Mouse (Mus musculus) C2C12 (cell line): ENCODE data around the gene Zfp955a. TPM values are rescaled to one million over a fixed set of nuclear protein-coding genes. Genes with fewer than 3 reads are reported as not detected.
"Not testable (repeated sequence)": the region's sequence is repeated elsewhere in the genome, so short reads cannot be mapped to it uniquely, and the experiment has no call there.

Source experiments
- H3K27me3 ChIP-seq: one replicate; pipeline ENCODE4 v1.6.1; 2011; ENCODE audit not compliant: control insufficient read depth, insufficient read depth, insufficient read length
- H3K36me3 ChIP-seq: one replicate; pipeline ENCODE4 v1.6.1; 2011; ENCODE audit not compliant: control insufficient read depth, insufficient read depth
- H3K4me3 ChIP-seq: one replicate; pipeline ENCODE4 v1.5.1; 2011; ENCODE audit warnings: mild to moderate bottlenecking, control low read depth; ENCODE audit not compliant: poor library complexity, insufficient read depth, severe bottlenecking
- H3K79me2 ChIP-seq: one replicate; pipeline ENCODE4 v1.6.1; 2011; ENCODE audit not compliant: control insufficient read depth, insufficient read depth
- H3K79me3 ChIP-seq: one replicate; pipeline ENCODE4 v1.6.1; 2011; ENCODE audit warnings: low read depth, control low read depth
- H3ac ChIP-seq: one replicate; pipeline ENCODE3; 2011; ENCODE audit warnings: low read depth; ENCODE audit not compliant: control insufficient read depth, insufficient read length
- CEBPB ChIP-seq: IDR thresholded peaks from one replicate; pipeline ENCODE4 v1.6.1; 2011; ENCODE audit warnings: low read depth, mild to moderate bottlenecking, control low read depth, moderate library complexity
- CTCF ChIP-seq: IDR thresholded peaks from one replicate; pipeline ENCODE4 v1.5.1; 2011; ENCODE audit not compliant: control insufficient read depth, insufficient read depth, insufficient read length
- FOSL1 ChIP-seq: IDR thresholded peaks from one replicate; pipeline ENCODE4 v1.8.0; 2011; ENCODE audit warnings: mild to moderate bottlenecking, low read length; ENCODE audit not compliant: poor library complexity, insufficient read depth, severe bottlenecking
- MAX ChIP-seq: IDR thresholded peaks from one replicate; pipeline ENCODE4 v1.6.1; 2011; ENCODE audit warnings: mild to moderate bottlenecking, control low read depth
- MYOD1 ChIP-seq: IDR thresholded peaks from one replicate; pipeline ENCODE4 v1.6.1; 2011; ENCODE audit warnings: low read depth; ENCODE audit not compliant: control insufficient read depth, insufficient read length
- MYOG ChIP-seq: IDR thresholded peaks from one replicate; pipeline ENCODE4 v1.6.1; 2011; ENCODE audit not compliant: control insufficient read depth, insufficient read length; ENCODE audit errors: extremely low read depth
- USF1 ChIP-seq: IDR thresholded peaks from one replicate; pipeline ENCODE4 v1.6.1; 2011; ENCODE audit warnings: low read depth, mild to moderate bottlenecking, control low read depth, moderate library complexity
- polyA plus RNA-seq: library from polyadenylated mRNA; unstranded; fragments of >200 nt; fragmentation: generic; extraction: Trizol; gene quantifications from one replicate; pipeline ENCODE4 v1.2.1, GENCODE M21; 2012; ENCODE audit warnings: missing spikeins

The Zfp955a gene
- polyA plus RNA-seq, 1 experiment, result 2.5 TPM

GRCm38 (mm10) chr17:33221590-33221989, 33.4 kb downstream of the Zfp955a start, which contains the start of gene Olfr1564:
Gene Olfr1564, minus strand, starts transcription at chr17:33221690.
- Histone ChIP-seq H3K79me3 (no peaks in the 10 kb centered on the region), H3K79me2 (no peaks in the 10 kb centered on the region), H3ac (no peak within 1 kb of the TSS), H3K4me3 (no peak within 1 kb of the TSS), H3K27me3 (no peaks in the 10 kb centered on the region), H3K36me3 (no peaks in the 10 kb centered on the region)
- TF ChIP-seq MAX (no peak), MYOD1 (no peak), FOSL1 (no peak), CEBPB (no peak), MYOG (no peak), USF1 (no peak), CTCF (no peak)

GRCm38 (mm10) chr17:33191002-33191401, 63.9 kb downstream of the Zfp955a start, which contains the start of gene Olfr239:
Gene Olfr239, plus strand, starts transcription at chr17:33191302.
- H3K79me2 ChIP-seq, H3K27me3 ChIP-seq, H3K79me3 ChIP-seq, H3ac ChIP-seq, H3K4me3 ChIP-seq, H3K36me3 ChIP-seq: not testable (repeated sequence)

Other genes starting within 250 kb of the Zfp955a start
- 0.96 TPM for gene Zfp763, start 221.7 kb downstream of the Zfp955a start, polyA plus RNA-seq
- not detected for gene 4921501E09Rik, start 187.1 kb downstream of the Zfp955a start, polyA plus RNA-seq
- gene Zfp563, start 165.8 kb downstream of the Zfp955a start, polyA plus RNA-seq, result 1.3 TPM
- gene Morc2b, start 115.5 kb downstream of the Zfp955a start, polyA plus RNA-seq, result 0.04 TPM
- gene Olfr55, start 86.7 kb downstream of the Zfp955a start, polyA plus RNA-seq, result not detected
- gene Olfr239, start 63.8 kb downstream of the Zfp955a start, polyA plus RNA-seq, result not detected
- gene Olfr1564, start 33.5 kb downstream of the Zfp955a start, polyA plus RNA-seq, result 0.01 TPM
- gene Olfr63, start 9.5 kb upstream of the Zfp955a start, polyA plus RNA-seq, result not detected
- 2.5 TPM for gene Zfp955b, start 34.4 kb upstream of the Zfp955a start, polyA plus RNA-seq
- gene Zfp81, start 103.7 kb upstream of the Zfp955a start, polyA plus RNA-seq, result 1.3 TPM
- 2.0 TPM for gene Zfp101, start 139.5 kb upstream of the Zfp955a start, polyA plus RNA-seq
- not detected for gene Actl9, start 177.8 kb upstream of the Zfp955a start, polyA plus RNA-seq